ENCODE assay signal across 16 mouse cellular contexts in genomic region chr8:57958121-57958901, GRCm38 (mm10).
A peak's percentile ranks its signal among the peaks of the same experiment; 100 is the strongest.
DNase-seq lines count a peak whose midpoint lies in the region; ATAC-seq lines count a peak whose summit lies in the region.
"Had no signal": no experiment of that assay in that cellular context is flagged by ENCODE, and none has a peak within 500 bp of the region (broad histone marks: within the 10 kb centered on the region; RNA-seq: fewer than 3 reads in every experiment).

No protein-coding gene starts in this region.

- H3K9me3 ChIP-seq in hindbrain, embryonic 10.5 days = no peaks in the 10 kb centered on the region; the same call in 1 of the 2 replicates
- no peaks in the 10 kb centered on the region for H3K9me3 ChIP-seq in hindbrain, embryonic 16.5 days (ENCODE audit: control insufficient read depth, low read length)
- H3K9me3 ChIP-seq in midbrain, embryonic 10.5 days (replicated peaks) = no peaks in the 10 kb centered on the region
- no peaks in the 10 kb centered on the region; the same call in 1 of the 2 replicates for H3K9me3 ChIP-seq in midbrain, embryonic 16.5 days (replicated peaks; ENCODE audit: control insufficient read depth, low read length, poor library complexity, severe bottlenecking)
- no peaks in the 10 kb centered on the region for H3K9me3 ChIP-seq in embryonic facial prominence, embryonic 13.5 days
- H3K9me3 ChIP-seq in liver, embryonic 11.5 days (ENCODE audit: control insufficient read depth, low read length) = no peaks in the 10 kb centered on the region
- H3K9me3 ChIP-seq: heart, embryonic 12.5 days; hindbrain, embryonic 15.5 days; liver, embryonic 12.5 days had no signal

- ATAC-seq in hindbrain, embryonic 16.5 days = no peak
- no peak for ATAC-seq in midbrain, embryonic 16.5 days
- ATAC-seq in embryonic facial prominence, embryonic 13.5 days (ENCODE audit: insufficient number of reproducible peaks, insufficient read depth, low FRiP score, low TSS enrichment, low read depth) = no peak
- ATAC-seq in liver, embryonic 11.5 days (replicated peaks; ENCODE audit: low FRiP score) = no peak
- ATAC-seq: liver, embryonic 12.5 days had no signal

- H3K9ac ChIP-seq in hindbrain, embryonic 16.5 days (ENCODE audit: low read depth, low read length) = no peak overlapping the region
- H3K9ac ChIP-seq in midbrain, embryonic 16.5 days (ENCODE audit: low read depth, low read length) = no peak overlapping the region
- peak overlapping the region; percentile 27; the same call in 1 of the 2 replicates for H3K9ac ChIP-seq in embryonic facial prominence, embryonic 13.5 days
- no peak overlapping the region for H3K9ac ChIP-seq in liver, embryonic 11.5 days (ENCODE audit: low read depth, low read length)
- H3K9ac ChIP-seq: heart, embryonic 12.5 days; hindbrain, embryonic 15.5 days; liver, embryonic 12.5 days had no signal

- DNase-seq in hindbrain, embryonic 10.5 days (ENCODE audit: low spot score) = peak; percentile 54
- peak; percentile 31 for DNase-seq in midbrain, embryonic 10.5 days (ENCODE audit: low spot score)
- DNase-seq in retina, postnatal 1 day = peak; percentile 70
- DNase-seq in c-Kit-positive CD71-positive TER-119-positive erythroid progenitor cells, embryonic 14.5 days (ENCODE audit: low spot score) = no peak
- no peak for DNase-seq in liver, embryonic 11.5 days (ENCODE audit: low spot score)
- DNase-seq: adrenal gland, postnatal 14 days; cerebellum, adult 2 months; gastrocnemius, postnatal 25 days had no signal

- H3K27me3 ChIP-seq in hindbrain, embryonic 10.5 days (ENCODE audit: insufficient read depth, poor library complexity, severe bottlenecking) = no peaks in the 10 kb centered on the region
- H3K27me3 ChIP-seq in hindbrain, embryonic 16.5 days (replicated peaks; ENCODE audit: control insufficient read depth, insufficient read depth, low read length) = no peaks in the 10 kb centered on the region
- no peaks in the 10 kb centered on the region for H3K27me3 ChIP-seq in midbrain, embryonic 10.5 days (ENCODE audit: low read depth, poor library complexity, severe bottlenecking)
- H3K27me3 ChIP-seq in midbrain, embryonic 16.5 days (ENCODE audit: control insufficient read depth, insufficient read depth, low read depth, low read length) = no peaks in the 10 kb centered on the region
- no peaks in the 10 kb centered on the region for H3K27me3 ChIP-seq in embryonic facial prominence, embryonic 13.5 days
- H3K27me3 ChIP-seq in liver, embryonic 11.5 days (replicated peaks; ENCODE audit: control insufficient read depth, insufficient read depth, low read length) = no peaks in the 10 kb centered on the region
- H3K27me3 ChIP-seq: heart, embryonic 12.5 days; hindbrain, embryonic 15.5 days; liver, embryonic 12.5 days had no signal

- H3K4me1 ChIP-seq in hindbrain, embryonic 10.5 days (replicated peaks) = peaks cover 39% of the 10 kb centered on the region
- H3K4me1 ChIP-seq in hindbrain, embryonic 16.5 days (ENCODE audit: control insufficient read depth, insufficient read depth, low read depth, low read length) = peaks cover 3% of the 10 kb centered on the region; the same call in 1 of the 2 replicates
- H3K4me1 ChIP-seq in midbrain, embryonic 10.5 days = peaks cover 44% of the 10 kb centered on the region
- H3K4me1 ChIP-seq in midbrain, embryonic 16.5 days (ENCODE audit: control insufficient read depth, insufficient read depth, low read length) = peaks cover 8% of the 10 kb centered on the region
- peaks cover 10% of the 10 kb centered on the region for H3K4me1 ChIP-seq in embryonic facial prominence, embryonic 13.5 days
- H3K4me1 ChIP-seq in liver, embryonic 11.5 days (replicated peaks; ENCODE audit: control insufficient read depth, insufficient read depth, low read length) = no peaks in the 10 kb centered on the region
- H3K4me1 ChIP-seq: heart, embryonic 12.5 days; liver, embryonic 12.5 days had no signal

- peak overlapping the region; percentile 40; the same call in 1 of the 2 replicates for H3K27ac ChIP-seq in hindbrain, embryonic 10.5 days
- H3K27ac ChIP-seq in hindbrain, embryonic 16.5 days (ENCODE audit: low read depth, low read length) = no peak overlapping the region
- no peak overlapping the region for H3K27ac ChIP-seq in midbrain, embryonic 10.5 days (replicated peaks)
- H3K27ac ChIP-seq in midbrain, embryonic 16.5 days (ENCODE audit: low read length) = no peak overlapping the region
- no peak overlapping the region for H3K27ac ChIP-seq in embryonic facial prominence, embryonic 13.5 days
- no peak overlapping the region for H3K27ac ChIP-seq in liver, embryonic 11.5 days (ENCODE audit: low read depth, low read length)
- H3K27ac ChIP-seq: hindbrain, embryonic 15.5 days; liver, embryonic 12.5 days; macrophage had no signal

- 30% methylated on average over 16 of the region's 16 CpGs for WGBS in hindbrain, embryonic 10.5 days
- WGBS in hindbrain, embryonic 16.5 days = 33% methylated on average over 16 of the region's 16 CpGs
- WGBS in midbrain, embryonic 10.5 days = 40% methylated on average over 16 of the region's 16 CpGs
- WGBS in midbrain, embryonic 16.5 days = 39% methylated on average over 16 of the region's 16 CpGs
- 25% methylated on average over 16 of the region's 16 CpGs for WGBS in embryonic facial prominence, embryonic 13.5 days
- 50% methylated on average over 16 of the region's 16 CpGs for WGBS in liver, embryonic 11.5 days

- no peaks in the 10 kb centered on the region for H3K36me3 ChIP-seq in hindbrain, embryonic 10.5 days
- H3K36me3 ChIP-seq in hindbrain, embryonic 16.5 days (ENCODE audit: control insufficient read depth, insufficient read depth, low read length) = no peaks in the 10 kb centered on the region
- no peaks in the 10 kb centered on the region for H3K36me3 ChIP-seq in midbrain, embryonic 10.5 days
- H3K36me3 ChIP-seq in midbrain, embryonic 16.5 days (ENCODE audit: control insufficient read depth, insufficient read depth, low read length) = no peaks in the 10 kb centered on the region
- H3K36me3 ChIP-seq in embryonic facial prominence, embryonic 13.5 days = no peaks in the 10 kb centered on the region
- no peaks in the 10 kb centered on the region for H3K36me3 ChIP-seq in liver, embryonic 11.5 days (ENCODE audit: control insufficient read depth, insufficient read depth, low read length)
- H3K36me3 ChIP-seq: heart, embryonic 12.5 days; hindbrain, embryonic 15.5 days; liver, embryonic 12.5 days had no signal

- no peak overlapping the region for H3K4me3 ChIP-seq in hindbrain, embryonic 10.5 days
- no peak overlapping the region for H3K4me3 ChIP-seq in hindbrain, embryonic 16.5 days (ENCODE audit: low read length)
- no peak overlapping the region for H3K4me3 ChIP-seq in midbrain, embryonic 10.5 days
- H3K4me3 ChIP-seq in midbrain, embryonic 16.5 days (ENCODE audit: low read depth, low read length) = no peak overlapping the region
- H3K4me3 ChIP-seq in embryonic facial prominence, embryonic 13.5 days = no peak overlapping the region
- no peak overlapping the region for H3K4me3 ChIP-seq in liver, embryonic 11.5 days (ENCODE audit: low read depth, low read length)
- H3K4me3 ChIP-seq: erythroblast, embryonic 14.5 days; heart, embryonic 12.5 days; hindbrain, embryonic 15.5 days; liver, embryonic 12.5 days had no signal

- H3K4me2 ChIP-seq in hindbrain, embryonic 16.5 days (ENCODE audit: low read length) = no peak overlapping the region
- H3K4me2 ChIP-seq in midbrain, embryonic 16.5 days (ENCODE audit: low read length) = no peak overlapping the region
- H3K4me2 ChIP-seq in embryonic facial prominence, embryonic 13.5 days = no peak overlapping the region
- H3K4me2 ChIP-seq in liver, embryonic 11.5 days = no peak overlapping the region
- H3K4me2 ChIP-seq: heart, embryonic 12.5 days; hindbrain, embryonic 15.5 days; liver, embryonic 12.5 days had no signal

Comparison
In these comparisons a context has a peak if more than half of its experiments do, and no peak if none do; other contexts are left out.
1. DNase-seq: peak in hindbrain, embryonic 10.5 days (single experiment), midbrain, embryonic 10.5 days (single experiment) and retina, postnatal 1 day (single experiment); none in c-Kit-positive CD71-positive TER-119-positive erythroid progenitor cells, embryonic 14.5 days (single experiment) and liver, embryonic 11.5 days (single experiment).